Mouse (Mus musculus): Measurements from ENCODE around the gene Cep295nl.

- TF ChIP-seq POLR2A (IDR thresholded peaks at IDR 0.05; ENCODE audit: borderline replicate concordance, extremely low read depth, insufficient read depth, insufficient read length, poor library complexity, severe bottlenecking) (no peak), CTCF (IDR thresholded peaks at IDR 0.05; ENCODE audit: borderline replicate concordance, extremely low read depth, insufficient read depth, insufficient read length) (no peak)
Observed at GRCm38 (mm10) chr11:118378656-118379055, 36.4 kb upstream of the Cep295nl start.

Data from brain, embryonic 14.5 days (tissue).